ENCODE assay signal across 42 mouse cellular contexts in genomic region chr5:145635204-145635603, GRCm38 (mm10). TPM values are rescaled to one million over a fixed set of nuclear protein-coding genes. Genes with fewer than 3 reads are reported as not detected.
"Had no signal": no experiment of that assay in that cellular context is flagged by ENCODE, and none has a peak within 500 bp of the region (broad histone marks: within the 10 kb centered on the region; RNA-seq: fewer than 3 reads in every experiment).

No protein-coding gene starts in this region.

RNA-seq across cellular contexts. Expression of gene Cyp3a41b, which starts 50.7 kb away (rescaled TPM):
- total RNA-seq: heart, adult 2 months; heart, adult 8-10 months; heart, postnatal 10 days; heart, postnatal 14 days; heart, postnatal 25 days; heart, postnatal 36 days; heart, postnatal 4 days; hematopoietic stem cell, adult 5-6 weeks; hindbrain, postnatal 0 days; layer of hippocampus, adult 18-20 months; layer of hippocampus, adult 2 months; layer of hippocampus, adult 8-10 months; layer of hippocampus, postnatal 10 days; layer of hippocampus, postnatal 14 days; layer of hippocampus, postnatal 25 days; layer of hippocampus, postnatal 36 days had no signal
- polyA plus RNA-seq: heart, adult 2 months; heart, embryonic 10.5 days; heart, embryonic 11.5 days; heart, embryonic 12.5 days; heart, embryonic 13.5 days; heart, embryonic 14.5 days; heart, embryonic 15.5 days; heart, embryonic 16.5 days; heart, postnatal 0 days; hindbrain, embryonic 10.5 days; hindbrain, embryonic 11.5 days; hindbrain, embryonic 12.5 days; hindbrain, embryonic 13.5 days; hindbrain, embryonic 14.5 days; hindbrain, embryonic 15.5 days; hindbrain, embryonic 16.5 days; hindbrain, postnatal 0 days; inflammation-experienced regulatory T-cells, adult 6 months; intestine, embryonic 14.5 days; intestine, embryonic 15.5 days; intestine, embryonic 16.5 days; intestine, postnatal 0 days; kidney, adult 2 months; kidney, embryonic 14.5 days; kidney, embryonic 15.5 days; kidney, embryonic 16.5 days; kidney, postnatal 0 days; large intestine, adult 2 months had no signal
